Mouse (Mus musculus) liver, embryonic 14.5 days (tissue): ENCODE measurements around the gene Recql.

Experiments used
- CTCF ChIP-seq: IDR thresholded peaks from 2 replicates; pipeline ENCODE4 v1.5.1; 2016; ENCODE audit warnings: antibody characterized with exemption, low read depth, control low read depth
- EP300 ChIP-seq: IDR thresholded peaks from 2 replicates; pipeline ENCODE4 v1.6.1; 2016; ENCODE audit warnings: antibody characterized with exemption, low read depth

DNA sequence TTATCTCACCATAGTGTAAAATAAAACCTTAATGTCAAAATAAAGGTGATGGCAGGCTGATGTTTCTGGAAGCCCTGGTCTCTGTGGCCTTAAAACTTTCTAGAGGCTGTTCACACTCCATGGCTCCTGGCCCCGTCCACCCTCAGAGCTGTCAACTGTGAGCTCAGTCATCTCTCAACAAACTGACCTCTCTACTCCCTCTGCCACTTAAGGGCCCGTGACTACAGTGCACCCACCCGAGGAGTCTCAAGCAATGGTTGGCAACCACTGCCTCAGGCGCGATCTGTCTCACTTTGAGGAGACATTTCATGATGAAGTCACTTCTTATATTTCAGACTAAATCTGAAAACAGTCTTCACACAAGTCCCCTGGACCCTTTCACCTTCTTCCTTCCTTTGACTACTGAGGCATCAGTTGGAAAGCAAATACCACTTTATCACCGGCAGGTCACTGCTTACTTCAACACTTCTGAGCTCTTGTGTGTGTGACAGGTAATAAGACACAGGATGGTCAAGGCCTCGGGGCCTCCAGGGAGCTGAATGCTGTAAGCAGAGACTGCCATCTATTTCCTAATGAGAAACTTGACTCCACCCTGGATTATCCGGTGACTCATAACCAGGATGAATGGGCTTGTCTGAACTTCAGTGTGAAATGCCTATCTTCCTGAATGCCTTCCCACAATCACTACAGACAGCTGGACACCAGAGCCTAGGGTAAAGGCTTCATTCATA is 21.0 kb downstream of the Recql start:
- no peak for TF ChIP-seq CTCF
- no peak for TF ChIP-seq EP300
